Mouse (Mus musculus): ENCODE results near the gene Bnip3. TPM values are rescaled to one million over a fixed set of nuclear protein-coding genes. Genes with fewer than 3 reads are reported as not detected.

Gene Bnip3
- 5.4 TPM for polyA plus RNA-seq (2017; shearing (Covaris generic))

GRCm38 (mm10) chr7:138909277-138910192, at the start of gene Bnip3:
Bnip3 (minus strand) TSS chr7:138909519.

GRCm38 (mm10) chr7:138940612-138941461, 31.5 kb upstream of the Bnip3 start, which contains the start of gene Jakmip3:
Jakmip3 (plus strand) TSS chr7:138940730.

GRCm38 (mm10) chr7:138845544-138846391, 63.6 kb downstream of the Bnip3 start, which contains the start of the genes Ppp2r2d and Mapk1ip1:
Ppp2r2d (plus strand) TSS chr7:138846079.
Mapk1ip1 (minus strand) TSS chr7:138846273.

Other genes with a start within 250 kb of the Bnip3 start
- gene Ppp2r2d, start 63.4 kb downstream of the Bnip3 start, polyA plus RNA-seq (2017; shearing (Covaris generic)): 103 TPM
- 22.1 TPM for gene Mapk1ip1, start 63.2 kb downstream of the Bnip3 start, polyA plus RNA-seq (2017; shearing (Covaris generic))
- 0.23 TPM for gene Jakmip3, start 31.2 kb upstream of the Bnip3 start, polyA plus RNA-seq (2017; shearing (Covaris generic))
- gene Dpysl4, start 176.5 kb upstream of the Bnip3 start, polyA plus RNA-seq (2017; shearing (Covaris generic)): 0.71 TPM